Mouse (Mus musculus) liver, embryonic 14.5 days (tissue): ENCODE results near the gene Fam76a. TPM values are rescaled to one million over a fixed set of nuclear protein-coding genes. Genes with fewer than 3 reads are reported as not detected.
"Not testable (repeated sequence)": the region's sequence is repeated elsewhere in the genome, so short reads cannot be mapped to it uniquely, and the experiment has no call there.

Source experiments
- ATAC-seq: fragments of 200-750 bp; cut with Nextera tagmentation; 2 replicates; pipeline ENCODE4 v1.8.0; 2017; ENCODE audit warnings: moderate number of reproducible peaks, mild to moderate bottlenecking, moderate library complexity; ENCODE audit not compliant: insufficient read depth
- DNase-seq, 3 experiments: peaks; one replicate each; pipeline ENCODE4 v3.0.0-alpha.2; 2012 to 2013; ENCODE audit warnings: low read depth in 3 of 3, low spot score in 3 of 3
- H3K27ac ChIP-seq: fragments of 300-500 bp; sonication (generic); 2 replicates; pipeline ENCODE4 v1.5.1; 2014; ENCODE audit warnings: moderate library complexity, mild to moderate bottlenecking, control low read depth, inconsistent platforms
- H3K27me3 ChIP-seq: fragments of 300-500 bp; sonication (generic); 2 replicates; pipeline ENCODE4 v1.6.1; 2014; ENCODE audit warnings: mild to moderate bottlenecking, low read length, moderate library complexity; ENCODE audit not compliant: control insufficient read depth, insufficient read depth
- H3K36me3 ChIP-seq: fragments of 300-500 bp; sonication (generic); replicated peaks from 2 replicates; pipeline ENCODE4 v1.6.1; 2014; ENCODE audit warnings: low read depth; ENCODE audit not compliant: control insufficient read depth, insufficient read depth
- H3K4me1 ChIP-seq, 2 experiments: fragments of 200-500 bp in 1 of 2; fragments of 300-500 bp in 1 of 2; sonication (generic) in 1 of 2; replicated peaks; 2 replicates each; pipeline ENCODE4 v1.6.1; 2012 to 2014; ENCODE audit warnings: antibody characterized with exemption in 1 of 2, inconsistent platforms in 1 of 2, low read length in 1 of 2; ENCODE audit not compliant: control insufficient read depth in 2 of 2, insufficient read depth in 2 of 2
- H3K4me2 ChIP-seq: fragments of 300-500 bp; sonication (generic); 2 replicates; pipeline ENCODE4 v1.6.1; 2014; ENCODE audit warnings: low read depth, mild to moderate bottlenecking, control low read depth, moderate library complexity
- H3K4me3 ChIP-seq, 2 experiments: fragments of 200-500 bp in 1 of 2; fragments of 300-500 bp in 1 of 2; sonication (generic) in 1 of 2; 2 replicates each; pipeline ENCODE4 v1.5.1; 2012 to 2014; ENCODE audit warnings: low read depth in 2 of 2, low read length in 2 of 2, mild to moderate bottlenecking in 2 of 2, control low read depth in 1 of 2, inconsistent platforms in 1 of 2, moderate library complexity in 1 of 2; ENCODE audit not compliant: insufficient read depth in 1 of 2
- H3K9ac ChIP-seq: fragments of 300-500 bp; sonication (generic); replicated peaks from 2 replicates; pipeline ENCODE4 v1.6.1; 2014; ENCODE audit warnings: mild to moderate bottlenecking, control low read depth, moderate library complexity
- H3K9me3 ChIP-seq: fragments of 300-500 bp; sonication (generic); 2 replicates; pipeline ENCODE4 v1.6.1; 2016; ENCODE audit warnings: low read length, mixed read lengths; ENCODE audit not compliant: control insufficient read depth
- CTCF ChIP-seq: IDR thresholded peaks from 2 replicates; pipeline ENCODE4 v1.5.1; 2016; ENCODE audit warnings: antibody characterized with exemption, low read depth, control low read depth
- EP300 ChIP-seq: IDR thresholded peaks from 2 replicates; pipeline ENCODE4 v1.6.1; 2016; ENCODE audit warnings: antibody characterized with exemption, low read depth
- WGBS: fragments of 180-500 bp; shearing (Covaris S2); extraction: QIAGEN DNeasy Blood & Tissue Kit; methylation state at CpG from one replicate; pipeline ENCODE4 v1.1.7; 2014; ENCODE audit not compliant: insufficient replicate concordance; 5-methylcytosine and 5-hydroxymethylcytosine counted together
- polyA plus RNA-seq, 2 experiments: library from polyadenylated mRNA; depleted of rRNA in 1 of 2; stranded (reverse) in 1 of 2; unstranded in 1 of 2; fragments of >200 nt; fragmentation: Nextera tagmentation in 1 of 2; extraction: Ambion mirVana in 1 of 2; gene quantifications; 2 replicates each; pipeline versions ENCODE4 v1.2.1 to v1.2.3; 2012 to 2014

Fam76a gene
- polyA plus RNA-seq, 2 experiments = 7.4 to 24.8 TPM

- H3K4me2 ChIP-seq = peak overlapping the region; percentile 68
- H3K4me3 ChIP-seq = peak overlapping the region; percentile 76 to 83
- DNase-seq = peak in 1 of 3 experiments; percentile 44
- H3K9ac ChIP-seq = peak overlapping the region; percentile 89
- H3K9me3 ChIP-seq = no peaks in the 10 kb centered on the region
- ATAC-seq = peak; percentile 64
- no peak for TF ChIP-seq CTCF
- no peak for TF ChIP-seq EP300
- under 1% methylated on average over 50 of the region's 50 CpGs for WGBS
- H3K36me3 ChIP-seq = peaks cover 4% of the 10 kb centered on the region; the same call in 1 of the 2 replicates
- H3K4me1 ChIP-seq = peaks cover 14 to 19% of the 10 kb centered on the region in 2 experiments
- H3K27ac ChIP-seq = peak overlapping the region; percentile 91
- no peaks in the 10 kb centered on the region for H3K27me3 ChIP-seq
Observed at GRCm38 (mm10) chr4:132922061-132922530, 262 bp downstream of the Fam76a start.

- DNase-seq (no peak), ATAC-seq (no peak)
- H3K4me2 ChIP-seq = peak overlapping the region; percentile 68
- no peaks in the 10 kb centered on the region for H3K9me3 ChIP-seq
- peak overlapping the region; percentile 76 to 83 for H3K4me3 ChIP-seq
- H3K27ac ChIP-seq = peak overlapping the region; percentile 91
- H3K9ac ChIP-seq = peak overlapping the region; percentile 89
- H3K27me3 ChIP-seq = no peaks in the 10 kb centered on the region
- 30% methylated on average over 12 of the region's 12 CpGs for WGBS
- H3K4me1 ChIP-seq = peaks cover 14 to 19% of the 10 kb centered on the region in 2 experiments
- peaks cover 4% of the 10 kb centered on the region; the same call in 1 of the 2 replicates for H3K36me3 ChIP-seq
- TF ChIP-seq CTCF (no peak), EP300 (no peak)
Observed at GRCm38 (mm10) chr4:132921488-132921887, 870 bp downstream of the Fam76a start.

GRCm38 (mm10) chr4:132920171-132920570, 2.2 kb downstream of the Fam76a start:
- Histone ChIP-seq H3K36me3 (peaks cover 12% of the 10 kb centered on the region), H3K9ac (no peak overlapping the region; the same call in 1 of the 2 replicates), H3K27ac (peak overlapping the region; percentile 28), H3K4me1 (peaks cover 14 to 19% of the 10 kb centered on the region in 2 experiments), H3K9me3 (no peaks in the 10 kb centered on the region), H3K27me3 (no peaks in the 10 kb centered on the region), H3K4me3 (no peak overlapping the region), H3K4me2 (peak overlapping the region; percentile 68)
- WGBS = 75% methylated on average over 4 of the region's 4 CpGs
- no peak for ATAC-seq
- TF ChIP-seq CTCF = no peak
- no peak for TF ChIP-seq EP300
- no peak for DNase-seq

- H3K9ac ChIP-seq, H3K9me3 ChIP-seq, ATAC-seq, H3K4me3 ChIP-seq, H3K27me3 ChIP-seq, DNase-seq, H3K4me2 ChIP-seq, H3K27ac ChIP-seq: not testable (repeated sequence)
- peaks cover 10 to 14% of the 10 kb centered on the region in 2 experiments; a peak in 3 of 4 replicates for H3K4me1 ChIP-seq
- 82% methylated on average over 6 of the region's 6 CpGs for WGBS
- peaks cover 24% of the 10 kb centered on the region for H3K36me3 ChIP-seq
Observed at GRCm38 (mm10) chr4:132918493-132918892, 3.9 kb downstream of the Fam76a start.

GRCm38 (mm10) chr4:132912156-132912555, 10.2 kb downstream of the Fam76a start:
- Histone ChIP-seq H3K4me2 (no peak overlapping the region), H3K27ac (no peak overlapping the region), H3K27me3 (no peaks in the 10 kb centered on the region), H3K4me3 (no peak overlapping the region), H3K4me1 (no peaks in the 10 kb centered on the region), H3K9ac (no peak overlapping the region), H3K36me3 (peaks cover 54% of the 10 kb centered on the region), H3K9me3 (no peaks in the 10 kb centered on the region)
- DNase-seq = no peak
- 81% methylated on average over 6 of the region's 6 CpGs for WGBS
- no peak for ATAC-seq
- TF ChIP-seq CTCF (no peak), EP300 (no peak)
